Comparison of ENCODE assay signal across 17 mouse cellular contexts in genomic region chr8:93878396-93878795, GRCm38 (mm10).
"Had no signal": no experiment of that assay in that cellular context is flagged by ENCODE, and none has a peak within 500 bp of the region (broad histone marks: within the 10 kb centered on the region; RNA-seq: fewer than 3 reads in every experiment).

No protein-coding gene starts in this region.

- H3K4me3 ChIP-seq: liver, embryonic 15.5 days; lung, embryonic 15.5 days; midbrain, embryonic 12.5 days; midbrain, embryonic 15.5 days; neural tube, embryonic 12.5 days; stomach, embryonic 15.5 days had no signal

- H3K27ac ChIP-seq: liver, embryonic 15.5 days; lung, embryonic 15.5 days; macrophage; midbrain, embryonic 12.5 days; midbrain, embryonic 15.5 days; neural tube, embryonic 12.5 days; stomach, embryonic 15.5 days; stomach, postnatal 0 days had no signal

- ATAC-seq: liver, postnatal 0 days; lung, postnatal 0 days; midbrain, embryonic 15.5 days had no signal

- H3K36me3 ChIP-seq: liver, embryonic 15.5 days; lung, embryonic 15.5 days; midbrain, embryonic 12.5 days; midbrain, embryonic 15.5 days; neural tube, embryonic 12.5 days; stomach, embryonic 15.5 days had no signal

- H3K4me1 ChIP-seq: liver, embryonic 15.5 days; lung, embryonic 15.5 days; neural tube, embryonic 12.5 days; stomach, embryonic 15.5 days had no signal

- H3K9me3 ChIP-seq: liver, embryonic 15.5 days; lung, embryonic 15.5 days; midbrain, embryonic 12.5 days; midbrain, embryonic 15.5 days; neural tube, embryonic 12.5 days; stomach, embryonic 15.5 days had no signal

- DNase-seq: liver, postnatal 0 days; lung, adult 2 months; lung, postnatal 14 days; lung, postnatal 36 days; right cerebral cortex, postnatal 14 days; thymus, adult 2 months; thymus, postnatal 25 days; thymus, postnatal 4 days had no signal

- H3K27me3 ChIP-seq: liver, embryonic 15.5 days; lung, embryonic 15.5 days; midbrain, embryonic 12.5 days; midbrain, embryonic 15.5 days; neural tube, embryonic 12.5 days; stomach, embryonic 15.5 days had no signal
